Mouse (Mus musculus) heart, embryonic 10.5 days (tissue): ENCODE measurements around the gene Dek. TPM values are rescaled to one million over a fixed set of nuclear protein-coding genes. Genes with fewer than 3 reads are reported as not detected.

Experiments
- DNase-seq: peaks from one replicate; pipeline ENCODE4 v3.0.0-alpha.2; 2017; ENCODE audit warnings: low spot score
- H3K27ac ChIP-seq: fragments of 300-500 bp; sonication (generic); 2 replicates; pipeline ENCODE4 v1.5.1; 2016; ENCODE audit warnings: mild to moderate bottlenecking
- H3K27me3 ChIP-seq: fragments of 300-500 bp; sonication (generic); 2 replicates; pipeline ENCODE4 v1.6.1; 2016; ENCODE audit warnings: mild to moderate bottlenecking; ENCODE audit not compliant: poor library complexity, insufficient read depth, severe bottlenecking
- H3K36me3 ChIP-seq: fragments of 300-500 bp; sonication (generic); 2 replicates; pipeline ENCODE4 v1.6.1; 2016; ENCODE audit warnings: mild to moderate bottlenecking, moderate library complexity
- H3K4me1 ChIP-seq: fragments of 300-500 bp; sonication (generic); 2 replicates; pipeline ENCODE4 v1.6.1; 2016; ENCODE audit warnings: mild to moderate bottlenecking
- H3K4me3 ChIP-seq: fragments of 300-500 bp; sonication (generic); 2 replicates; pipeline ENCODE4 v1.5.1; 2016; ENCODE audit warnings: mild to moderate bottlenecking, moderate library complexity
- H3K9me3 ChIP-seq: fragments of 300-500 bp; sonication (generic); 2 replicates; pipeline ENCODE4 v1.6.1; 2016; ENCODE audit warnings: mild to moderate bottlenecking, moderate library complexity
- WGBS: fragments of 180-500 bp; shearing (Covaris S2); methylation state at CpG from one replicate; pipeline ENCODE4 v1.1.7; 2016; 5-methylcytosine and 5-hydroxymethylcytosine counted together
- polyA plus RNA-seq: library from polyadenylated mRNA; unstranded; fragments of >200 nt; fragmentation: Nextera tagmentation; extraction: Ambion mirVana; gene quantifications from 2 replicates; pipeline ENCODE4 v1.2.1, GENCODE M21; 2016

Dek gene
- polyA plus RNA-seq, 1 experiment from 2014 or later, result 249 TPM

DNA sequence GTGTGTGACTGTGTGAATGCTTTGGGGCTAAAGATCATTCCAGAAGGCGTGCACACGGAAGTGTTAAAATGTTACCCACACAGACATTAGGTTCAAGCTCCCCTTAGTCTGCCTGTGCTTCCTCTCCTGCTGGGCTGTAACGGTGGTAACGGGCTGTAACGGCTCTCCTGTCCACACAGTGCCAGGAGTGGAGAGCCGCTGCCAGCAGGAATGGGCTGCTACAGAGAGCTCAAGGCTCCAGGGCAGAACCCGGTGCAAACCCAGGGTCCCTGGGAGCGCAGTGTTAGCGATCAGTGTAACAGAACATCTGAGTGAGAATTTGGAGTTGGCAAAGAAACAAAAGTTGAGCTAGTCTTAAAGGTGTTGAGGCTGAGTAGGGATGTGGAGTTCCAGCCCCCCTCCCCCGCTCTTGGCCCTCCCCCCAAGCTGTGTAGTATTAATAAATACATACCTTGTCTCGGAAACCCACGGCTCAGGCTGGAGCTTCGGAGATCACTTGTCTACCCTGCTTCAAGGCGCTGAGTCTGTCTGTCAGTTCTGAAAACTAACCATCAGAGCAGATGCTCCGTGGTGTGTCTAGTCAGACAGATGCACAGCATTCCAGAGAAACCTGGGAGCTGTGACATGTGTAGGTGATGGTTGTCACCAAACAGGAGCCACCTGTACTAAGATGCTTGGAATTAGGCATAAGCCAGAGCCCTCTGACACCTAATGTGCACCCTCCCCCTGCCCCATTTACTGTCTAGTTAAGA is 35.5 kb downstream of the Dek start:
- no peaks in the 10 kb centered on the region for H3K4me1 ChIP-seq
- H3K27me3 ChIP-seq, result no peaks in the 10 kb centered on the region
- H3K9me3 ChIP-seq, result no peaks in the 10 kb centered on the region
- peaks cover 25% of the 10 kb centered on the region for H3K36me3 ChIP-seq
- WGBS, result 76% methylated on average over 15 of the region's 15 CpGs
- peak; percentile 63 for DNase-seq
- H3K4me3 ChIP-seq, result no peak overlapping the region
- H3K27ac ChIP-seq, result no peak overlapping the region

DNA sequence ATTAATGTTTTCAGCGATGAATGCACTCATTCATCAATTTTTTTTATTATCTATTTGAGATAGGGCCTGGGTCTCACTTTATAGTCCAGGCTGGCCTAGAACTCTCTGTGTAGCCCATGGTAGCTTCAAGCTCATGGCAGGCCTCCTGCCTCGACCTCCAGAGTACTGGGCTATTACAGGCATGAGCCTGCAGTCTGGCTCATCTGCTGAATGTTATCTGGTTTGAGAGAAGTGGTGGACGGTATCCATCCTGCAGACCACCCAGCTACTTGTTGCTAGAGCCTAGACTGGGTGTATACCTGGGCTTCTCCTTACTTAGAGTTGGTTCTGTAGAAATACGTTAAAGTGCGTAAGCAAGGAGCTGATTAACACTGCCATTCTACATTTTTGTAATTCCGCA is 39.0 kb downstream of the Dek start:
- peaks cover 31% of the 10 kb centered on the region for H3K36me3 ChIP-seq
- H3K4me3 ChIP-seq, result no peak overlapping the region
- 78% methylated on average over 6 of the region's 6 CpGs for WGBS
- H3K4me1 ChIP-seq, result no peaks in the 10 kb centered on the region
- H3K27me3 ChIP-seq, result no peaks in the 10 kb centered on the region
- no peaks in the 10 kb centered on the region for H3K9me3 ChIP-seq
- no peak overlapping the region for H3K27ac ChIP-seq
- DNase-seq, result peak; percentile 64

DNA sequence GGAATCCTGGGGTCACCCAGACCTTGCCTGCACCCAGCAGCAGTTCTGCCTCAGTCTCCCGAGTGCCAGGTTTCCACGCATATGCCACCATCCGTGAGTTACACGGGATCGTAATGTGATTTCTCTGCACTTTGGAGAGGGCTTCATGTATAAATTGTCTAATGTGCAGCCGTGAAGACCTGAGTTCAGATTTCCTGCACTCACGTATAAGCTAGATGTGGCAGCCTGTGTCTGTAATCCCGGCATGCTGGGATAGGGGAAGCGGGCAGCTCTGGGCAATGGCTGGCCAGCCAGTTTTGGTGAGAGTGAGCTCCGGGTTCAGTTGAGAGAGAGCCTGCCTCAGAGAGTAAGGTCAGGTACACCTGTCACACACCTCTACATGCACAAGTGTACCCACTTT is 39.5 kb downstream of the Dek start:
- Histone ChIP-seq H3K27ac (no peak overlapping the region), H3K36me3 (peaks cover 30% of the 10 kb centered on the region), H3K27me3 (no peaks in the 10 kb centered on the region), H3K9me3 (no peaks in the 10 kb centered on the region), H3K4me3 (no peak overlapping the region), H3K4me1 (no peaks in the 10 kb centered on the region)
- 97% methylated on average over 10 of the region's 10 CpGs for WGBS
- peak; percentile 67 for DNase-seq

DNA sequence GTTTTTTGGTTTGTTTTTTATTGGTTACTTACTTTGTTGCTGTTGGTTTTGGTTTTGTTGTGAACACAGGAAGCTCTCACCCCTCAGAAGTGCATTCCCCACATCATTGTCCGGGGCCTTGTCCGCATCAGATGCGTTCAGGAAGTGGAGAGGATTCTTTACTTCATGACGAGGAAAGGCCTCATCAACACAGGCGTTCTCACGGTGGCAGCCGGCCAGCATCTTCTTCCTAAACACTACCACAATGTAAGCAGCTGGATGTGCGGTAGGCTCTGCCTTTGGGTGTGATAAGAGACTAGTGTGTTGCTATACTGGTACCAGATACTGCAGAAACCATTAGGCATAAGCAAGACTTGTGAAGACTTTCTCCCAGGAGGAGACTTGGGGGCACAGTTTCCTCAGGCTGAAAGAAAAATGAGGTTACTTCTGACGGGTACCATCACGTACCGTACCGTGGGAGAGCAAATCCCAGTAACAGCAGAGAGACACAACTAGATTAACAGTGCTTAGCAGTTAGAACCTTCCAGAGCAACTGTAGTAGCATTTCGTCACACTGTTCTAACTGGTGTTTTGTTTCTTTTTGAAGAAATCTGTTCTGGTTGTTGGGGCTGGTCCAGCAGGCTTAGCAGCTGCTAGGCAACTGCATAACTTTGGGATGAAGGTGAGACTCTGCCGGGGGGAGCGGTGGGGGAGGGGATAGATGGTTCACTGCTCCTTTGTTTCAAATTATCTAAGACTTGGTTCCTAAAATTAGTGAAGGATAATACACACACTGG is 41.8 kb downstream of the Dek start:
- WGBS, result 82% methylated on average over 15 of the region's 15 CpGs
- H3K36me3 ChIP-seq, result peaks cover 39% of the 10 kb centered on the region
- DNase-seq, result peak; percentile 68

DNA sequence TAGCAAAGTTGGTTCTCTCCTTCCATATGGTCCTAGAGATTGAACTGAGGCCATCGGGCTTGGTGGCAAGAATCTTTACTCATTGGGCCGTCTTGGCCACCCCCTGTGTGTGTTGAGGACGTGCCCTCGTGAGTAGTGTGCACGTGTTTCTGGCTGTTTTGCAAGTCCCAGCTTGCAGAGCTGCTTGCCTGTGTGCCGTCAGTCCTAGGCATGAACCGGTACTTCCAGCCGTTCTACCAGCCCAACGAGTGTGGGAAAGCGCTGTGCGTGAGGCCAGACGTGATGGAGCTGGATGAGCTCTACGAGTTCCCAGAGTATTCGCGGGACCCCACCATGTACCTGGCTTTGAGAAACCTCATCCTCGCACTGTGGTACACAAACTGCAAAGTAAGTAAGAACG is 43.2 kb downstream of the Dek start:
- WGBS, result 93% methylated on average over 17 of the region's 17 CpGs
- peaks cover 41% of the 10 kb centered on the region for H3K36me3 ChIP-seq
- peak; percentile 71 for DNase-seq

More for the DNA sequence above, 41.8 kb downstream of the Dek start:
- Histone ChIP-seq H3K4me3 (no peak overlapping the region), H3K27ac (no peak overlapping the region), H3K27me3 (no peaks in the 10 kb centered on the region), H3K4me1 (no peaks in the 10 kb centered on the region), H3K9me3 (no peaks in the 10 kb centered on the region)

DNA sequence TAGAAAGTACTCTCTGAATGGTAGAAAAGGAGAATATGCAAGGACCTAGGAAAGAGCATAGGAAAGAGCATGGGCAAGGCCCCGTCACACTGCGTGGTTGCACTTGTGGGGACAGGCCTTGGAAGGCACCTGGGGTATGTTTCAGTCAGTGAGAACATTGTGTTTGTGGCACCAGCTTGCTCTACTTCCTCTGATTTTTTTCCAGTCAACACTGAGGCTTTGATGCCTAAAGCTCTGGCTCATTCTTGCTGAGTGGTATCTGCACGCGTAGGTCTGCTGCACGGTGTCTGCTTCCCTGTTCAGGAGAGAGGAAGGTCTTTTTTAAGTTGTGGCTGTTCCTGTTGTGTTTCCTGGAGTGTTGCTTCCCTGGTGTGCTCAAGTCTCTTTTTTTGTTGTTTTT is 49.2 kb downstream of the Dek start:
- WGBS, result 86% methylated on average over 5 of the region's 5 CpGs
- H3K27me3 ChIP-seq, result no peaks in the 10 kb centered on the region
- no peak overlapping the region for H3K27ac ChIP-seq
- H3K9me3 ChIP-seq, result no peaks in the 10 kb centered on the region
- peaks cover 33% of the 10 kb centered on the region for H3K36me3 ChIP-seq
- no peak for DNase-seq
- H3K4me1 ChIP-seq, result no peaks in the 10 kb centered on the region
- H3K4me3 ChIP-seq, result no peak overlapping the region

More for the DNA sequence above, 43.2 kb downstream of the Dek start:
- Histone ChIP-seq H3K9me3 (no peaks in the 10 kb centered on the region), H3K4me3 (no peak overlapping the region), H3K27ac (no peak overlapping the region), H3K27me3 (no peaks in the 10 kb centered on the region), H3K4me1 (no peaks in the 10 kb centered on the region)

DNA sequence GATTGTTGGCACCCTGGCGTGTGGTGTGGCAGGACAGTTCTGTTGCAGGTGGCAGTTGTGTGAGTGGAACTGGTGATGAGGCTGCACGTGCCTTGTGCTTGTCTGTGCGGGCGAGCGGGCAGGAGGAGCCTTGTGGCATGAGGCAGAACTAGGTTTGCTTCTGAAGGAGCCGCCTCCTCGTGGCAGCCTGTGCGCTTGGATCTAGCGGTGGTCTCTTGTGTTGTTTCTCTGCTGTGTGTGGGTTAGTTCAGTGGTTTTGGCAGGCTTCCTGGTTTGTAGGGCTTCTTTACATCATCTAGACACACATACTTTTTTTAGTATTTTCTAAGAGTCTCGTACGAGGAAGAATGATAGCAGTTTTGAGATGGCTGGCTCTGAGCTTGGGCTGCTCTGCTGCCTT is 49.9 kb downstream of the Dek start:
- 84% methylated on average over 11 of the region's 11 CpGs for WGBS
- Histone ChIP-seq H3K4me3 (no peak overlapping the region), H3K27me3 (no peaks in the 10 kb centered on the region), H3K27ac (no peak overlapping the region), H3K9me3 (no peaks in the 10 kb centered on the region), H3K4me1 (peaks cover 1% of the 10 kb centered on the region; the same call in 1 of the 2 replicates), H3K36me3 (peaks cover 32% of the 10 kb centered on the region)
- DNase-seq, result no peak

DNA sequence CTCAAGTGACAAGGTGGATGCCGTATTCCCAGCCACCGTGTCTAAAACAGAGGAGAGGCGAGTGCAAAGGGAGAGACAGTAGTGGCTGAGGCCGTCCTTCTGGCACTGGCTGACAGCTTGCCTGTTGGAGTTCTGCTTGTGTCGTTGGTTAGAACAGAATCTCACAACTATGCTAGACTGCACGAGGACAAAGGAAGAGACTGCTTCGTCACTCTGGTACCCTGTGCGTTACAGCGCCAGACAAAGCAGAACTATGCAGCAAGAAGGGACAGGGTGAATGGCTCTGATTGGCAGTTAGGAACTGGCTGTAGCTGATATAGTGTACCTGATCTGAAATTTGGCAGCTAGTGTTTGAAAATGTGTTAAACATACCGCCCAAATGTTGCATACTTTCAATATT is 52.0 kb downstream of the Dek start:
- Histone ChIP-seq H3K4me1 (peaks cover 14% of the 10 kb centered on the region), H3K27ac (no peak overlapping the region), H3K27me3 (no peaks in the 10 kb centered on the region), H3K36me3 (peaks cover 33% of the 10 kb centered on the region), H3K9me3 (no peaks in the 10 kb centered on the region), H3K4me3 (no peak overlapping the region)
- no peak for DNase-seq
- 82% methylated on average over 10 of the region's 10 CpGs for WGBS

DNA sequence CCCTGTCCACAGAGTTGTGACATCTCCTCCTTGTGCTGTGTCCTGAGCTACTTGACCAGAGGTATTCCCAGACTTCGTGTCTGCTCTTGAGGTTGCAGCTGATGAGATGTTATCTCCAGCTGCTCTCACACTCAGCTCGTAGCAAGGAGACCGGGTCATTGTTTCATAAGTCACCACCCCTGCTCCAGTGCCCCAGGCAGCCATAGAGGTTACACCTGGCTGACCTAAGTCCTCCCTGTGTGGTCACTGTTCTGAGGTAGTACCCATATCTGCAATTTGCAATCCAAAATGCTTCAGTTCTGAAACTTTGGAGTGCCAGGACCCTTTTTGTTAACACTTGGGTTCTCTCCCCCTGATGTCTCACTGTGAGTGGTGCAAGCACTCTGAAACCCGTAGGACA is 56.0 kb downstream of the Dek start:
- Histone ChIP-seq H3K4me1 (peaks cover 14% of the 10 kb centered on the region), H3K9me3 (no peaks in the 10 kb centered on the region), H3K36me3 (peaks cover 34% of the 10 kb centered on the region), H3K27me3 (no peaks in the 10 kb centered on the region), H3K4me3 (no peak overlapping the region), H3K27ac (no peak overlapping the region)
- DNase-seq, result no peak
- WGBS, result 28% methylated on average over 4 of the region's 4 CpGs

DNA sequence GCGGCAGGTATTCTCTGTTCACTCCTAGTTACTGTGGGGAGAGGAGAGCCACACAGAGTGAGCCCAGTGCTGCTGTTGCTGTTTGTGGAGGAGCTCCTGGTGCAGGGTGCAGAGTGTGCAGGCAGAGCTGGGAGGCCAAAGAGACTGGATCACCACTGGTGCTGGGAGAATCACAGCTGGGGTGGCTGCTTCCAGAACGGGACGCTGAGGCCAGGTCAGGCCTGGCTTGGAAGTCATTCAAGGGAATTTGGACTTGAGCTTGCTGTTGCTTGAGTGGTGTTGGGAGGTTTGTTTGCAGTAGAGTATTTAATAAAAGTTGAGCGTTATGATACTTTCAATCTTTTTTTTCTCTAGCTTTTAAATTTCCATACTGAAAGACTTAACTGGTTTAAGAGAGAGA is 58.0 kb downstream of the Dek start:
- H3K36me3 ChIP-seq, result peaks cover 28% of the 10 kb centered on the region
- H3K4me1 ChIP-seq, result peaks cover 30% of the 10 kb centered on the region
- H3K27me3 ChIP-seq, result no peaks in the 10 kb centered on the region
- no peak overlapping the region for H3K4me3 ChIP-seq
- no peak for DNase-seq
- no peaks in the 10 kb centered on the region for H3K9me3 ChIP-seq
- no peak overlapping the region for H3K27ac ChIP-seq
- 83% methylated on average over 4 of the region's 4 CpGs for WGBS

DNA sequence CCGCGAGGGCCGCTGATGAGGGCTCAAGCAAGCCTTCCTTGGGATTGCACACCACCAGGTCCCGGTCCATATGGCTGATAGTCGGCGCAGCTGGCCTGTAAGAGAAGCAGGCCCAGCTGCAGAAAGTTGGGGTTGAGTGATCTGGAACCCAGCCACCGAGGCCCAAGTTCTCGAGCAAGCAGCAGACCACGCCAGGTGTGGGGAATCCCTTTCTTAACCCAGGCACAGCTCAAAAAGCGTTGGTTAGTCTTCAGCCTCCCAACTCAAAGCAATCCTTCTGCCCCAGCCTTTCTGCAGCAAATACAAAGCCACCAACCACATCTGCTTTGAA is 61.4 kb downstream of the Dek start, which contains the start of gene Tpmt:
Gene Tpmt, minus strand, starts transcription at position 121 of the 331 bp plus-strand sequence.
- WGBS, result 22% methylated on average over 10 of the region's 10 CpGs
- Histone ChIP-seq H3K27ac (peak within 1 kb of the TSS; percentile 89), H3K4me3 (peak within 1 kb of the TSS; percentile 96), H3K36me3 (peaks cover 11% of the 10 kb centered on the region), H3K4me1 (peaks cover 19% of the 10 kb centered on the region), H3K27me3 (no peaks in the 10 kb centered on the region), H3K9me3 (no peaks in the 10 kb centered on the region)
- DNase-seq, result no peak

DNA sequence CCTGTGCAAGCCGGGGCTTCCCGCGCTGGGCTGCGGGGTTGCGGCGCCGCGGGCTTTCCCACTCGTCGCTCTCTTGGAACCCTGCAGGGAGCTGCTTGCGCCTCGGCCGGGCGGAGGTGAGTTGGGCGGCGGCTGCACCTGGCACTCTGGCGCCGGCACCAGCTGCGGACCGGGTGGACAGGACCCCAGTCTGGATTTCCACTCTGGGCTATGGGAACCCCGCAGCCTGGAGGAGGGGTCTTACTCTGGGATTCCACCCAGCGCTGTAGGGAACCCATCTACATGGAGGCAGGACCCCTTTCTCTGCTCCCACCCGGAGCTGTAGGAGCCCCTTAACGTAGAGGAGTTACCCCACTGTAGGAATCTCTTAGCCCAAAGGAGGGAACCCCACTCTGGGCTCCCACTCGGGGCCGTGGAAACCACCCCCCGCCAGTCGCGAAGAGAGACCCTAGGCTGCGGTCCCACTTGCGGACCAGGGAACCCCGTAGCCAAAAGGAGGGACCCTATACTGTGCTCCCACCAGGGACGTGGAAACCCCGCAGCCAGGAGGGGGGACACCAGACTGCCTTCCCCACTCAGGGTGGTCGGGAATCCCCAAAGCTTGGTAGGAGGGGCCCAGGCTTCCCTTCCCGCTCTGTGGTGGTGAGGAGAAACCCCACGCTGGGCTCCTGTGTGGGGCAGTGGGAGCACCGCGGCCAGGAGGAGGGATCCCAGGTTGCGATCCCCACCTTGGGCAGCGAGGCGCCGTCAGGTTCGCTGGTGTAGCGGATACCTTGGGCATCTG is 62.0 kb downstream of the Dek start:
- Histone ChIP-seq H3K36me3 (peaks cover 5% of the 10 kb centered on the region; the same call in 1 of the 2 replicates), H3K27ac (peak overlapping the region; percentile 89), H3K4me3 (peak overlapping the region; percentile 96), H3K27me3 (no peaks in the 10 kb centered on the region), H3K9me3 (no peaks in the 10 kb centered on the region), H3K4me1 (peaks cover 19% of the 10 kb centered on the region)
- no peak for DNase-seq
- WGBS, result 2% methylated on average over 45 of the region's 45 CpGs
